Mouse (Mus musculus): Measurements from ENCODE around the gene Pcdh15. TPM values are rescaled to one million over a fixed set of nuclear protein-coding genes. Genes with fewer than 3 reads are reported as not detected.

Gene Pcdh15
- polyA plus RNA-seq, 1 experiment from 2014 or later = 0.78 TPM

- Histone ChIP-seq H3K27ac (ENCODE audit: low read length) (no peak overlapping the region), H3K27me3 (replicated peaks; ENCODE audit: control insufficient read depth, insufficient read depth, low read length) (no peaks in the 10 kb centered on the region), H3K9me3 (ENCODE audit: control insufficient read depth, low read length) (no peaks in the 10 kb centered on the region), H3K36me3 (ENCODE audit: control insufficient read depth, insufficient read depth, low read length) (no peaks in the 10 kb centered on the region), H3K4me2 (ENCODE audit: low read depth, low read length) (no peak overlapping the region), H3K4me1 (ENCODE audit: control insufficient read depth, insufficient read depth, low read length) (no peaks in the 10 kb centered on the region), H3K9ac (ENCODE audit: low read depth, low read length) (no peak overlapping the region), H3K4me3 (ENCODE audit: low read length) (no peak overlapping the region)
- no peak for ATAC-seq
- WGBS = 89% methylated on average over 2 of the region's 2 CpGs
These were observed 1480.8 kb downstream of the Pcdh15 start for GRCm38 (mm10) chr10:74579924-74580323.

- Histone ChIP-seq H3K27ac (ENCODE audit: low read length) (no peak overlapping the region), H3K4me3 (ENCODE audit: low read length) (no peak overlapping the region), H3K27me3 (replicated peaks; ENCODE audit: control insufficient read depth, insufficient read depth, low read length) (no peaks in the 10 kb centered on the region), H3K9ac (ENCODE audit: low read depth, low read length) (no peak overlapping the region), H3K4me1 (ENCODE audit: control insufficient read depth, insufficient read depth, low read length) (no peaks in the 10 kb centered on the region), H3K36me3 (ENCODE audit: control insufficient read depth, insufficient read depth, low read length) (no peaks in the 10 kb centered on the region), H3K4me2 (ENCODE audit: low read depth, low read length) (no peak overlapping the region), H3K9me3 (ENCODE audit: control insufficient read depth, low read length) (no peaks in the 10 kb centered on the region)
- WGBS = 68% methylated on average over 3 of the region's 3 CpGs
- ATAC-seq = no peak
These were observed 1492.7 kb downstream of the Pcdh15 start for GRCm38 (mm10) chr10:74591799-74592198.

GRCm38 (mm10) chr10:74607683-74608082 lies 1508.5 kb downstream of the Pcdh15 start:
- no peak overlapping the region for H3K27ac ChIP-seq (ENCODE audit: low read length)
- H3K4me2 ChIP-seq (ENCODE audit: low read depth, low read length) = no peak overlapping the region
- no peaks in the 10 kb centered on the region for H3K27me3 ChIP-seq (replicated peaks; ENCODE audit: control insufficient read depth, insufficient read depth, low read length)
- no peaks in the 10 kb centered on the region for H3K4me1 ChIP-seq (ENCODE audit: control insufficient read depth, insufficient read depth, low read length)
- H3K4me3 ChIP-seq (ENCODE audit: low read length) = no peak overlapping the region
- no peaks in the 10 kb centered on the region for H3K36me3 ChIP-seq (ENCODE audit: control insufficient read depth, insufficient read depth, low read length)
- 86% methylated on average over 2 of the region's 2 CpGs for WGBS
- no peak overlapping the region for H3K9ac ChIP-seq (ENCODE audit: low read depth, low read length)
- ATAC-seq = no peak
- H3K9me3 ChIP-seq (ENCODE audit: control insufficient read depth, low read length) = no peaks in the 10 kb centered on the region

- no peak overlapping the region for H3K4me2 ChIP-seq (ENCODE audit: low read depth, low read length)
- no peaks in the 10 kb centered on the region for H3K36me3 ChIP-seq (ENCODE audit: control insufficient read depth, insufficient read depth, low read length)
- ATAC-seq = no peak
- H3K27me3 ChIP-seq (replicated peaks; ENCODE audit: control insufficient read depth, insufficient read depth, low read length) = no peaks in the 10 kb centered on the region
- H3K9me3 ChIP-seq (ENCODE audit: control insufficient read depth, low read length) = no peaks in the 10 kb centered on the region
- H3K4me3 ChIP-seq (ENCODE audit: low read length) = no peak overlapping the region
- no peak overlapping the region for H3K9ac ChIP-seq (ENCODE audit: low read depth, low read length)
- H3K4me1 ChIP-seq (ENCODE audit: control insufficient read depth, insufficient read depth, low read length) = no peaks in the 10 kb centered on the region
- no peak overlapping the region for H3K27ac ChIP-seq (ENCODE audit: low read length)
- 35% methylated on average over 2 of the region's 2 CpGs for WGBS
These were observed 1522.7 kb downstream of the Pcdh15 start for GRCm38 (mm10) chr10:74621837-74622236.

GRCm38 (mm10) chr10:74625715-74626114 lies 1526.6 kb downstream of the Pcdh15 start:
- ATAC-seq = no peak
- H3K9me3 ChIP-seq (ENCODE audit: control insufficient read depth, low read length) = no peaks in the 10 kb centered on the region
- H3K4me1 ChIP-seq (ENCODE audit: control insufficient read depth, insufficient read depth, low read length) = no peaks in the 10 kb centered on the region
- no peak overlapping the region for H3K27ac ChIP-seq (ENCODE audit: low read length)
- WGBS = 46% methylated on average over 4 of the region's 4 CpGs
- no peak overlapping the region for H3K4me2 ChIP-seq (ENCODE audit: low read depth, low read length)
- H3K36me3 ChIP-seq (ENCODE audit: control insufficient read depth, insufficient read depth, low read length) = no peaks in the 10 kb centered on the region
- H3K4me3 ChIP-seq (ENCODE audit: low read length) = no peak overlapping the region
- H3K9ac ChIP-seq (ENCODE audit: low read depth, low read length) = no peak overlapping the region
- H3K27me3 ChIP-seq (replicated peaks; ENCODE audit: control insufficient read depth, insufficient read depth, low read length) = no peaks in the 10 kb centered on the region

- Histone ChIP-seq H3K27me3 (replicated peaks; ENCODE audit: control insufficient read depth, insufficient read depth, low read length) (no peaks in the 10 kb centered on the region), H3K9ac (ENCODE audit: low read depth, low read length) (no peak overlapping the region), H3K9me3 (ENCODE audit: control insufficient read depth, low read length) (no peaks in the 10 kb centered on the region), H3K36me3 (ENCODE audit: control insufficient read depth, insufficient read depth, low read length) (no peaks in the 10 kb centered on the region), H3K4me3 (ENCODE audit: low read length) (no peak overlapping the region), H3K4me1 (ENCODE audit: control insufficient read depth, insufficient read depth, low read length) (no peaks in the 10 kb centered on the region), H3K27ac (ENCODE audit: low read length) (no peak overlapping the region), H3K4me2 (ENCODE audit: low read depth, low read length) (no peak overlapping the region)
- no peak for ATAC-seq
- 49% methylated on average over 10 of the region's 10 CpGs for WGBS
These were observed 1527.5 kb downstream of the Pcdh15 start for GRCm38 (mm10) chr10:74626596-74626995.

GRCm38 (mm10) chr10:74631314-74631713 lies 1532.2 kb downstream of the Pcdh15 start:
- WGBS = 88% methylated on average over 9 of the region's 9 CpGs
- no peak for ATAC-seq
- no peaks in the 10 kb centered on the region for H3K9me3 ChIP-seq (ENCODE audit: control insufficient read depth, low read length)

GRCm38 (mm10) chr10:74637040-74637439 lies 1537.9 kb downstream of the Pcdh15 start:
- H3K36me3 ChIP-seq (ENCODE audit: control insufficient read depth, insufficient read depth, low read length) = no peaks in the 10 kb centered on the region
- no peak overlapping the region for H3K27ac ChIP-seq (ENCODE audit: low read length)
- H3K9me3 ChIP-seq (ENCODE audit: control insufficient read depth, low read length) = no peaks in the 10 kb centered on the region
- H3K4me2 ChIP-seq (ENCODE audit: low read depth, low read length) = no peak overlapping the region
- WGBS = 55% methylated on average over 4 of the region's 4 CpGs
- no peak overlapping the region for H3K4me3 ChIP-seq (ENCODE audit: low read length)
- no peak for ATAC-seq
- H3K4me1 ChIP-seq (ENCODE audit: control insufficient read depth, insufficient read depth, low read length) = no peaks in the 10 kb centered on the region
- no peak overlapping the region for H3K9ac ChIP-seq (ENCODE audit: low read depth, low read length)
- H3K27me3 ChIP-seq (replicated peaks; ENCODE audit: control insufficient read depth, insufficient read depth, low read length) = no peaks in the 10 kb centered on the region

More at GRCm38 (mm10) chr10:74631314-74631713, 1532.2 kb downstream of the Pcdh15 start:
- Histone ChIP-seq H3K27me3 (replicated peaks; ENCODE audit: control insufficient read depth, insufficient read depth, low read length) (no peaks in the 10 kb centered on the region), H3K36me3 (ENCODE audit: control insufficient read depth, insufficient read depth, low read length) (no peaks in the 10 kb centered on the region), H3K4me3 (ENCODE audit: low read length) (no peak overlapping the region), H3K4me1 (ENCODE audit: control insufficient read depth, insufficient read depth, low read length) (no peaks in the 10 kb centered on the region), H3K27ac (ENCODE audit: low read length) (no peak overlapping the region), H3K9ac (ENCODE audit: low read depth, low read length) (no peak overlapping the region), H3K4me2 (ENCODE audit: low read depth, low read length) (no peak overlapping the region)

- H3K4me2 ChIP-seq (ENCODE audit: low read depth, low read length) = no peak overlapping the region
- H3K9ac ChIP-seq (ENCODE audit: low read depth, low read length) = no peak overlapping the region
- WGBS = 64% methylated on average over 6 of the region's 6 CpGs
- H3K27ac ChIP-seq (ENCODE audit: low read length) = no peak overlapping the region
- no peaks in the 10 kb centered on the region for H3K36me3 ChIP-seq (ENCODE audit: control insufficient read depth, insufficient read depth, low read length)
- no peak overlapping the region for H3K4me3 ChIP-seq (ENCODE audit: low read length)
- no peaks in the 10 kb centered on the region for H3K9me3 ChIP-seq (ENCODE audit: control insufficient read depth, low read length)
- no peaks in the 10 kb centered on the region for H3K27me3 ChIP-seq (replicated peaks; ENCODE audit: control insufficient read depth, insufficient read depth, low read length)
- no peak for ATAC-seq
- H3K4me1 ChIP-seq (ENCODE audit: control insufficient read depth, insufficient read depth, low read length) = no peaks in the 10 kb centered on the region
These were observed 1543.0 kb downstream of the Pcdh15 start for GRCm38 (mm10) chr10:74642125-74642524.

- H3K9ac ChIP-seq (ENCODE audit: low read depth, low read length) = no peak overlapping the region
- H3K4me2 ChIP-seq (ENCODE audit: low read depth, low read length) = no peak overlapping the region
- WGBS = 86% methylated on average over 1 of the region's 1 CpGs
- H3K27ac ChIP-seq (ENCODE audit: low read length) = no peak overlapping the region
- no peaks in the 10 kb centered on the region for H3K9me3 ChIP-seq (ENCODE audit: control insufficient read depth, low read length)
- H3K36me3 ChIP-seq (ENCODE audit: control insufficient read depth, insufficient read depth, low read length) = no peaks in the 10 kb centered on the region
- ATAC-seq = no peak
- H3K4me1 ChIP-seq (ENCODE audit: control insufficient read depth, insufficient read depth, low read length) = no peaks in the 10 kb centered on the region
- H3K27me3 ChIP-seq (replicated peaks; ENCODE audit: control insufficient read depth, insufficient read depth, low read length) = no peaks in the 10 kb centered on the region
- no peak overlapping the region for H3K4me3 ChIP-seq (ENCODE audit: low read length)
These were observed 1564.0 kb downstream of the Pcdh15 start for GRCm38 (mm10) chr10:74663171-74663570.

All from intestine, embryonic 16.5 days (tissue).